8 mouse cellular contexts compared by ENCODE assay signal in genomic region chr14:75635350-75635749, GRCm38 (mm10). TPM values are rescaled to one million over a fixed set of nuclear protein-coding genes. Genes with fewer than 3 reads are reported as not detected.
DNase-seq lines count a peak whose midpoint lies in the region; ATAC-seq lines count a peak whose summit lies in the region.

No protein-coding gene starts in this region.

- no peak overlapping the region; the same call in 1 of the 2 replicates for H3K4me2 ChIP-seq in lung, embryonic 16.5 days (ENCODE audit: low read depth, low read length)
- no peak overlapping the region for H3K4me2 ChIP-seq in heart, embryonic 14.5 days (ENCODE audit: low read length)
- H3K4me2 ChIP-seq in liver, embryonic 12.5 days, result no peak overlapping the region

- H3K27ac ChIP-seq in lung, embryonic 16.5 days (ENCODE audit: low read length), result no peak overlapping the region; the same call in 1 of the 2 replicates
- H3K27ac ChIP-seq in heart, embryonic 14.5 days (replicated peaks in 1 of 2; ENCODE audit: control insufficient read depth in 1 of 2, insufficient read depth in 1 of 2, low read depth in 2 of 2, low read length in 2 of 2), result peak overlapping the region in 1 of 2 experiments; percentile 47; a peak in 3 of 4 replicates
- no peak overlapping the region for H3K27ac ChIP-seq in liver, embryonic 12.5 days

- peaks cover 3% of the 10 kb centered on the region; the same call in 1 of the 2 replicates for H3K4me1 ChIP-seq in lung, embryonic 16.5 days (replicated peaks; ENCODE audit: control insufficient read depth, insufficient read depth, low read length)
- peaks cover 0 to 8% of the 10 kb centered on the region in 2 experiments; a peak in 2 of 4 replicates for H3K4me1 ChIP-seq in heart, embryonic 14.5 days (ENCODE audit: control insufficient read depth in 2 of 2, insufficient read depth in 2 of 2, low read length in 2 of 2)
- no peaks in the 10 kb centered on the region for H3K4me1 ChIP-seq in liver, embryonic 12.5 days

- H3K9me3 ChIP-seq in lung, embryonic 16.5 days (ENCODE audit: control insufficient read depth, low read length), result no peaks in the 10 kb centered on the region
- H3K9me3 ChIP-seq in heart, embryonic 14.5 days (ENCODE audit: control insufficient read depth, low read length), result no peaks in the 10 kb centered on the region
- no peaks in the 10 kb centered on the region for H3K9me3 ChIP-seq in liver, embryonic 12.5 days (replicated peaks)

- 52% methylated on average over 12 of the region's 12 CpGs for WGBS in lung, embryonic 16.5 days
- WGBS in heart, embryonic 14.5 days, result 46% methylated on average over 12 of the region's 12 CpGs
- 69% methylated on average over 12 of the region's 12 CpGs for WGBS in liver, embryonic 12.5 days (ENCODE audit: insufficient replicate concordance)

- H3K9ac ChIP-seq in lung, embryonic 16.5 days (ENCODE audit: low read length), result no peak overlapping the region
- no peak overlapping the region for H3K9ac ChIP-seq in heart, embryonic 14.5 days (ENCODE audit: low read length)
- no peak overlapping the region for H3K9ac ChIP-seq in liver, embryonic 12.5 days

- no peaks in the 10 kb centered on the region for H3K27me3 ChIP-seq in lung, embryonic 16.5 days (ENCODE audit: control insufficient read depth, insufficient read depth, low read depth, low read length)
- no peaks in the 10 kb centered on the region for H3K27me3 ChIP-seq in heart, embryonic 14.5 days (ENCODE audit: control insufficient read depth, insufficient read depth, low read length)
- H3K27me3 ChIP-seq in liver, embryonic 12.5 days (replicated peaks), result no peaks in the 10 kb centered on the region

- no peaks in the 10 kb centered on the region for H3K36me3 ChIP-seq in lung, embryonic 16.5 days (ENCODE audit: control insufficient read depth, insufficient read depth, low read length)
- H3K36me3 ChIP-seq in heart, embryonic 14.5 days (ENCODE audit: control insufficient read depth, insufficient read depth, low read length), result no peaks in the 10 kb centered on the region
- no peaks in the 10 kb centered on the region for H3K36me3 ChIP-seq in liver, embryonic 12.5 days

- ATAC-seq in lung, embryonic 16.5 days (ENCODE audit: low read depth), result peak; percentile 83
- peak; percentile 54; the same call in 1 of the 2 replicates for ATAC-seq in heart, embryonic 14.5 days (ENCODE audit: insufficient number of reproducible peaks, insufficient read depth, low FRiP score, low read depth)
- ATAC-seq in liver, embryonic 12.5 days, result no peak

- DNase-seq in lung, adult 18-20 months, result no peak
- peak; percentile 83 for DNase-seq in brain, adult 2 months (ENCODE audit: low read depth, low spot score)
- peak; percentile 21 for DNase-seq in layer of hippocampus, adult 9-11 months
- no peak for DNase-seq in T-cell, adult 2 months (ENCODE audit: low spot score)
- DNase-seq in gastrocnemius, adult 18-20 months (ENCODE audit: low spot score), result no peak

- H3K4me3 ChIP-seq in lung, embryonic 16.5 days (ENCODE audit: low read length), result no peak overlapping the region
- H3K4me3 ChIP-seq in heart, embryonic 14.5 days (ENCODE audit: control insufficient read depth in 1 of 2, insufficient read depth in 1 of 2, low read depth in 1 of 2, low read length in 2 of 2), result no peak overlapping the region
- no peak overlapping the region for H3K4me3 ChIP-seq in liver, embryonic 12.5 days

RNA-seq across cellular contexts. Expression of gene Erich6b, which starts 6.7 kb away (rescaled TPM):
- not detected in 2 replicates for polyA plus RNA-seq in lung, embryonic 16.5 days (2015; fragmentation: Nextera tagmentation; extraction: Ambion mirVana)
- not detected in 2 replicates for polyA plus RNA-seq in heart, embryonic 14.5 days (2014; fragmentation: Nextera tagmentation; extraction: Ambion mirVana)
- not detected in 2 replicates for polyA plus RNA-seq in liver, embryonic 12.5 days (2016; fragmentation: Nextera tagmentation; extraction: Ambion mirVana)
- total RNA-seq in gastrocnemius, adult 18-20 months (2021), result not detected

RNA-seq across cellular contexts. Expression of gene Spert, which starts 42.4 kb away (rescaled TPM):
- polyA plus RNA-seq in lung, embryonic 16.5 days (2015; fragmentation: Nextera tagmentation; extraction: Ambion mirVana), result not detected in 2 replicates
- polyA plus RNA-seq in heart, embryonic 14.5 days (2014; fragmentation: Nextera tagmentation; extraction: Ambion mirVana), result not detected in 2 replicates
- polyA plus RNA-seq in liver, embryonic 12.5 days (2016; fragmentation: Nextera tagmentation; extraction: Ambion mirVana), result not detected in 2 replicates
- not detected for total RNA-seq in gastrocnemius, adult 18-20 months (2021)

Comparison
In these comparisons a context has a peak if more than half of its experiments do, and no peak if none do; other contexts are left out.
1. DNase-seq: peak in brain, adult 2 months (single experiment) and layer of hippocampus, adult 9-11 months (single experiment); none in lung, adult 18-20 months (0 of 2), T-cell, adult 2 months (single experiment) and gastrocnemius, adult 18-20 months (single experiment).